Mouse (Mus musculus) cerebellum, adult 2 months (tissue): ENCODE results near the gene Nhlrc3.

ENCODE experiments used
- CTCF ChIP-seq: fragments of 200-500 bp; IDR thresholded peaks from 2 replicates; pipeline ENCODE4 v1.5.1; 2011; ENCODE audit warnings: low read depth, mild to moderate bottlenecking, control low read depth, low read length, moderate library complexity, borderline replicate concordance; ENCODE audit not compliant: insufficient read depth
- POLR2A ChIP-seq: fragments of 200-500 bp; IDR thresholded peaks from 2 replicates; pipeline ENCODE4 v1.6.1; 2011; ENCODE audit warnings: low read length, control low read depth, borderline replicate concordance; ENCODE audit not compliant: insufficient read depth

- TF ChIP-seq POLR2A: no peak
- TF ChIP-seq CTCF: no peak
Measured at GRCm38 (mm10) chr3:53467356-53467755, 4.2 kb upstream of the Nhlrc3 start.
